Mouse (Mus musculus) naive thymus-derived CD4-positive, alpha-beta T cell, adult 5 months (primary cell): ENCODE data around the gene Ms4a4b. TPM values are rescaled to one million over a fixed set of nuclear protein-coding genes. Genes with fewer than 3 reads are reported as not detected.

Source experiments
- polyA plus RNA-seq: library from polyadenylated mRNA; unstranded; fragments of 100-300 nt; shearing (Covaris generic); gene quantifications from one replicate; pipeline ENCODE4 v1.2.1, GENCODE M21; 2017

The Ms4a4b gene
- polyA plus RNA-seq: 1,590 TPM

GRCm38 (mm10) chr19:11443338-11443737 is at the start of gene Ms4a4b:
Ms4a4b (plus strand) TSS chr19:11443553.

DNA sequence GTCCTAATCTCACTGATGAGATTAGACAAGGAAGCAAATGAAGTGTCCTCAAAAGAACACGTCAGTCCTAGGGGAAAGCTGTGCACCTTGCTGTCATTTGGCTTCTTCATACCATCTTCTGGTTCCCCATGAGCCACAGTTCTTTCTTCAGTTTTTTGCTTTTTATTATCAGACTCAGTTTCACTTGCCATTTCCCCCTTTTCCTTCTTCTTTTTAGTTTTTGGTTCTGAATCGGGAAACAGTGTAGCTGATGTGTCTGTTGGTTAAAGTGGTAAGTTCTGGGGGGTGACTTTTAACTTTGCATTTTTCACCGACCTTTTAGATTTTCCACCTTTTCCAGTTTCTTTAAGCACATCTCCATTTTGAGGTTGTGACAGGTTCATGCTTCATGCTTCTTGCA is 38.8 kb upstream of the Ms4a4b start, which contains the start of gene Ms4a4c:
Gene Ms4a4c, plus strand, starts transcription at position 244 of the 400 bp plus-strand sequence.

GRCm38 (mm10) chr19:11469215-11469614 is 25.9 kb downstream of the Ms4a4b start, which contains the start of gene Ms4a6c:
Ms4a6c (plus strand) TSS chr19:11469366.

GRCm38 (mm10) chr19:11485746-11486145 is 42.4 kb downstream of the Ms4a4b start, which contains the start of gene Gm8369:
Gm8369 (plus strand) TSS chr19:11485938.

GRCm38 (mm10) chr19:11516246-11516645 is 72.9 kb downstream of the Ms4a4b start, which contains the start of gene Ms4a6b:
Ms4a6b (plus strand) TSS chr19:11516512.

Other genes with a start within 250 kb of the Ms4a4b start
- not detected for gene Ms4a13, start 246.8 kb upstream of the Ms4a4b start, polyA plus RNA-seq
- not detected for gene Ms4a12, start 211.1 kb upstream of the Ms4a4b start, polyA plus RNA-seq
- not detected for gene Ms4a1, start 177.3 kb upstream of the Ms4a4b start, polyA plus RNA-seq
- not detected for gene Ms4a5, start 159.7 kb upstream of the Ms4a4b start, polyA plus RNA-seq
- gene Ms4a14, start 129.1 kb upstream of the Ms4a4b start, polyA plus RNA-seq: not detected
- gene Ms4a7, start 107.4 kb upstream of the Ms4a4b start, polyA plus RNA-seq: not detected
- 1.6 TPM for gene Ms4a4a, start 68.0 kb upstream of the Ms4a4b start, polyA plus RNA-seq
- 21.3 TPM for gene Ms4a4c, start 38.8 kb upstream of the Ms4a4b start, polyA plus RNA-seq
- 9.9 TPM for gene Ms4a6c, start 25.8 kb downstream of the Ms4a4b start, polyA plus RNA-seq
- gene Gm8369, start 42.4 kb downstream of the Ms4a4b start, polyA plus RNA-seq: 643 TPM
- 637 TPM for gene Ms4a6b, start 73.0 kb downstream of the Ms4a4b start, polyA plus RNA-seq
- gene Ms4a4d, start 93.2 kb downstream of the Ms4a4b start, polyA plus RNA-seq: 1.7 TPM
- gene Ms4a6d, start 161.3 kb downstream of the Ms4a4b start, polyA plus RNA-seq: 2.8 TPM
- not detected for gene Ms4a2, start 180.2 kb downstream of the Ms4a4b start, polyA plus RNA-seq
- not detected for gene Ms4a3, start 197.3 kb downstream of the Ms4a4b start, polyA plus RNA-seq
- gene Oosp2, start 217.0 kb downstream of the Ms4a4b start, polyA plus RNA-seq: not detected
- gene Oosp1, start 247.6 kb downstream of the Ms4a4b start, polyA plus RNA-seq: not detected